Mouse (Mus musculus) embryonic facial prominence, embryonic 11.5 days (tissue): ENCODE measurements around the gene Bdkrb1. TPM values are rescaled to one million over a fixed set of nuclear protein-coding genes. Genes with fewer than 3 reads are reported as not detected.

Experiments used
- ATAC-seq: fragments of 200-750 bp; cut with Nextera tagmentation; replicated peaks from 2 replicates; pipeline ENCODE4 v1.8.0; 2017; ENCODE audit warnings: low read depth; ENCODE audit not compliant: insufficient number of reproducible peaks, low FRiP score, low TSS enrichment
- DNase-seq: peaks from one replicate; pipeline ENCODE4 v3.0.0-alpha.2; 2015; ENCODE audit warnings: low spot score
- H3K27ac ChIP-seq: fragments of 300-500 bp; sonication (generic); replicated peaks from 2 replicates; pipeline ENCODE4 v1.5.1; 2014; ENCODE audit warnings: mild to moderate bottlenecking, low read depth, low read length, control low read depth
- H3K27me3 ChIP-seq: fragments of 300-500 bp; sonication (generic); 2 replicates; pipeline ENCODE4 v1.6.1; 2014; ENCODE audit warnings: mild to moderate bottlenecking, low read length, moderate library complexity, mixed read lengths; ENCODE audit not compliant: control insufficient read depth, insufficient read depth
- H3K36me3 ChIP-seq: fragments of 300-500 bp; sonication (generic); replicated peaks from 2 replicates; pipeline ENCODE4 v1.6.1; 2014; ENCODE audit warnings: low read depth, mild to moderate bottlenecking, low read length, moderate library complexity, mixed read lengths; ENCODE audit not compliant: control insufficient read depth, insufficient read depth
- H3K4me1 ChIP-seq: fragments of 300-500 bp; sonication (generic); 2 replicates; pipeline ENCODE4 v1.6.1; 2014; ENCODE audit warnings: low read length, mixed read lengths; ENCODE audit not compliant: control insufficient read depth, insufficient read depth
- H3K4me2 ChIP-seq: fragments of 300-500 bp; sonication (generic); 2 replicates; pipeline ENCODE4 v1.6.1; 2014; ENCODE audit warnings: low read depth, mild to moderate bottlenecking, control low read depth, low read length, moderate library complexity
- H3K4me3 ChIP-seq: fragments of 300-500 bp; sonication (generic); 2 replicates; pipeline ENCODE4 v1.5.1; 2014; ENCODE audit warnings: low read depth, low read length, control low read depth
- H3K9ac ChIP-seq: fragments of 300-500 bp; sonication (generic); replicated peaks from 2 replicates; pipeline ENCODE4 v1.6.1; 2014; ENCODE audit warnings: mild to moderate bottlenecking, control low read depth, low read length
- H3K9me3 ChIP-seq: fragments of 300-500 bp; sonication (generic); replicated peaks from 2 replicates; pipeline ENCODE4 v1.6.1; 2016; ENCODE audit warnings: mild to moderate bottlenecking, low read length, inconsistent platforms, mixed read lengths; ENCODE audit not compliant: control insufficient read depth
- WGBS: fragments of 180-500 bp; shearing (Covaris S2); extraction: QIAGEN DNeasy Blood & Tissue Kit; methylation state at CpG from one replicate; pipeline ENCODE4 v1.1.7; 2014; 5-methylcytosine and 5-hydroxymethylcytosine counted together
- polyA plus RNA-seq: library from polyadenylated mRNA; unstranded; fragments of >200 nt; fragmentation: Nextera tagmentation; extraction: Ambion mirVana; gene quantifications from 2 replicates; pipeline ENCODE4 v1.2.1, GENCODE M21; 2014

The Bdkrb1 gene
- polyA plus RNA-seq, 1 experiment from 2014 or later: 0.17 TPM

DNA sequence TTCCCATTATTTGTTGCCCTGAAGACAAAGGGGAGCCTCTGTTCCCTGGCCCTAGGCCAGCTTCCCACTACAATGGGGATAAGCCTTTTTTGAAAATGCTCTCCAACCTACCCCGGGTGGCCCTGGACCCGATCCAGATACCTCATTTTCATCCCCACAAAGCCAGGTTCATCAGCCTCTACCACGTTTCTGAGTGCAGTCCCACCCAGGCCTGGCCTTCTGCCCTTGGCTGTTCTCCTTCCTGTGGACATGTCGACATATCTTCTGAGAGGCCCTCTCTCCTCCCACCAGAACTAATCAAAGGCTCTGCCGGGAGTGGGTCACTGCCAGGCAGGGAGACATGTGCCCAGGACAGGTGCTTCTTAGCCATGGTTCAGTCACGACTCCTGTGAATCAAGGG, 1.3 kb upstream of the Bdkrb1 start:
- ATAC-seq (no peak), DNase-seq (no peak)
- Histone ChIP-seq H3K36me3 (no peaks in the 10 kb centered on the region), H3K4me1 (no peaks in the 10 kb centered on the region; the same call in 1 of the 2 replicates), H3K4me3 (no peak overlapping the region), H3K4me2 (no peak overlapping the region), H3K9me3 (no peaks in the 10 kb centered on the region), H3K27me3 (no peaks in the 10 kb centered on the region), H3K9ac (no peak overlapping the region), H3K27ac (no peak overlapping the region)
- WGBS: 82% methylated on average over 6 of the region's 6 CpGs

DNA sequence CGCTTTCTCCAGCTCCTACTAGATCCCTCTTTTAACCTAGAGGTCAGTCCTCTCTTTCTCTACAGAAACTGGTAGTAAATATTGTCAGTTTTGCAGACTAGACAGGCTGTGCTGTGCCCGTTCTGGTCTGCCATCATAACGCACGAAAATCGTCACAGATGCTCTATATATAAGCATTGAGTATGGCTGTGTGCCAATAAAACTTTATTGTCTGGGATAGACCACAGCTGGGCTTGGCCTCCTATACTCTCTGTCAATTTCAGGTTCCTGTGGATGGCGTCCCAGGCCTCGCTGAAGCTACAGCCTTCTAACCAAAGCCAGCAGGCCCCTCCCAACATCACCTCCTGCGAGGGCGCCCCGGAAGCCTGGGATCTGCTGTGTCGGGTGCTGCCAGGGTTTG, 1.0 kb downstream of the Bdkrb1 start:
- H3K9me3 ChIP-seq: no peaks in the 10 kb centered on the region
- WGBS: 92% methylated on average over 11 of the region's 11 CpGs

DNA sequence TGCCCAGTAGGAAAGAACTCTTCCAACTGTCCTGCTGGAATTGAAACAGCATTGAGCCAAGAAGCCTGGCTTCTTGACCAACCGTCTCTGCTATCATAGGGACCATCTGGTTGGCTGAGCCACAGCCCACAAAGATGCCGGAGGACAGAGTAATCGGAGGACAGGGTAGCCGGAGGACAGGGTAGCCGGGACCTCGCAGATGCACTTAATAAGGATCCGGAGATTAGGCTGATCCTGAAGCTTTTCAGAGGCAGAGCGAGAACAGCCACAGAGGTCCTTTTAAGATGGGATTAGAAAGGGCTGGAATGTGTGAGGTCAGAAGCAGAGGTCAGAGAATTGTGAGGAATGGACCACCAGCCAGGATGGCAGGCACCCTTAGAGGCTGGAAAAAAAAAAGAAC, 2.3 kb downstream of the Bdkrb1 start:
- no peak for ATAC-seq
- no peak for DNase-seq
- H3K36me3 ChIP-seq: no peaks in the 10 kb centered on the region
- H3K9me3 ChIP-seq: no peaks in the 10 kb centered on the region
- no peak overlapping the region for H3K27ac ChIP-seq
- 9% methylated on average over 8 of the region's 8 CpGs for WGBS
- no peaks in the 10 kb centered on the region; the same call in 1 of the 2 replicates for H3K4me1 ChIP-seq
- H3K4me3 ChIP-seq: no peak overlapping the region
- no peak overlapping the region for H3K9ac ChIP-seq
- no peak overlapping the region for H3K4me2 ChIP-seq
- no peaks in the 10 kb centered on the region for H3K27me3 ChIP-seq

More for the DNA sequence above, 1.0 kb downstream of the Bdkrb1 start:
- Histone ChIP-seq H3K36me3 (no peaks in the 10 kb centered on the region), H3K4me3 (no peak overlapping the region), H3K27ac (no peak overlapping the region), H3K4me2 (no peak overlapping the region), H3K27me3 (no peaks in the 10 kb centered on the region), H3K4me1 (no peaks in the 10 kb centered on the region; the same call in 1 of the 2 replicates), H3K9ac (no peak overlapping the region)
- DNase-seq (no peak), ATAC-seq (no peak)

DNA sequence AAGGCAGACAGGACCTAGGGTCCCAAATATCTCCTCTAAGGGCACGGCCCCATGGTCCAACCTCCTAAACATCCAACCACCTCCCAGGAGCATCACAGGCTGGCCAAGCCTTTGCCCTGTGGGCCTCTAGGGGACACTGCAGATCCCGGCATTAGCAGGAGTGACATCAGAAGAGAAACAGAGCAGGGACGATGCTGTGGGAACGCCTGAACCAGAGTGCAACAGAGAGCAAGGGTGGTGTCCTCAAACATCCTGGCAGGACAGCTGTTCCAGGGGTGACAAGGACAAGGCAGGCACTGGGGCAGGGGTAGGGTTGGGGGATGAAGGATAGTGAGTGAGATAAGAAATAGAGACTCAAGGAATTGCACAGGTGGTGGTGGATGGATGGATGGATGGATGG, 4.0 kb downstream of the Bdkrb1 start:
- no peaks in the 10 kb centered on the region for H3K9me3 ChIP-seq
- 78% methylated on average over 4 of the region's 4 CpGs for WGBS
- ATAC-seq (no peak), DNase-seq (no peak)
- no peak overlapping the region for H3K9ac ChIP-seq
- no peak overlapping the region for H3K4me2 ChIP-seq
- H3K36me3 ChIP-seq: no peaks in the 10 kb centered on the region
- no peaks in the 10 kb centered on the region; the same call in 1 of the 2 replicates for H3K4me1 ChIP-seq
- H3K27me3 ChIP-seq: no peaks in the 10 kb centered on the region
- H3K4me3 ChIP-seq: no peak overlapping the region
- no peak overlapping the region for H3K27ac ChIP-seq

DNA sequence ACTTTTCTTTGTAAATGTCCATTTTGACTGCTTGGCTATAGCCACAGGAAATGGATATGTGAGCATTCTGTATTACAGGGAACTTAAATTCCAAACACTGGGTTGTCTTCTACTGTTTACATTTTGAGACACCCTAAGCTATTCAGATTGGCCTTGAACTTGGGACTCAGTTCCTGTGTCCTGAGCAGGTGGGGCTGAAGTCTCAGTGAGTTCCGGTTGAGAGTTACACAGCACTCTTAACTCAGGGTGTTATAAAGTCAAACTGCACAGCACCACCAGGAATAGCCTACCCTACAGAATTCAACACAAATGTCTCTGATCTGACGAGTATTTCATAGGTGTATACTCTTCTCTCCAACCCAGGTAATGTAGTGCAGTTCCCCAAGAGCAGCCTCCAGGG, 8.2 kb downstream of the Bdkrb1 start:
- no peak overlapping the region for H3K4me2 ChIP-seq
- no peaks in the 10 kb centered on the region for H3K4me1 ChIP-seq
- ATAC-seq: no peak
- DNase-seq: no peak
- H3K4me3 ChIP-seq: no peak overlapping the region
- H3K36me3 ChIP-seq: no peaks in the 10 kb centered on the region
- H3K27me3 ChIP-seq: no peaks in the 10 kb centered on the region
- no peaks in the 10 kb centered on the region for H3K9me3 ChIP-seq
- no peak overlapping the region for H3K27ac ChIP-seq
- 93% methylated on average over 2 of the region's 2 CpGs for WGBS
- no peak overlapping the region for H3K9ac ChIP-seq

DNA sequence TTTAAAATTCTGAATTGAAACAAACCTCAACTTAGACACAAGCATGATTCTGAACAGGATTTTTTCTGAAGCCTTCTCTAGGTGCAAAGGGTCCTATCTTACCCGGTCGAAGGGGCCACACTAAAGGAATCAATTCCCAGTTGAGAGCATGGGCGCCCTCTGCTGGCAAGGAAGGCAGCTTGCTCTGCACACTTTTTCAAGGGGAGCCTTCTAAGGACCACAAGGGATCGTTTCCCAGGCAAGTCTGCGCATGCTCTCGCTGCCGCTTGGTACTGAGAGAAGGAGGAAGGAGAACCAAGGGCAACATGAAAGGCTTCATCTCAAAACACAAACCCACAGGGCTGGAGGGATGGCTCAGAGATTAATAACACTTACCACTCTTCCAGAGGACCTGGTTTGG, 8.9 kb downstream of the Bdkrb1 start:
- Histone ChIP-seq H3K27ac (no peak overlapping the region), H3K4me3 (no peak overlapping the region), H3K9me3 (no peaks in the 10 kb centered on the region), H3K9ac (no peak overlapping the region), H3K36me3 (no peaks in the 10 kb centered on the region; the same call in 1 of the 2 replicates), H3K27me3 (no peaks in the 10 kb centered on the region), H3K4me2 (no peak overlapping the region), H3K4me1 (no peaks in the 10 kb centered on the region)
- 0 out of 2 replicates have a peak, but pooled peaks have one; percentile 37 for ATAC-seq
- peak; percentile 90 for DNase-seq
- 17% methylated on average over 7 of the region's 7 CpGs for WGBS

DNA sequence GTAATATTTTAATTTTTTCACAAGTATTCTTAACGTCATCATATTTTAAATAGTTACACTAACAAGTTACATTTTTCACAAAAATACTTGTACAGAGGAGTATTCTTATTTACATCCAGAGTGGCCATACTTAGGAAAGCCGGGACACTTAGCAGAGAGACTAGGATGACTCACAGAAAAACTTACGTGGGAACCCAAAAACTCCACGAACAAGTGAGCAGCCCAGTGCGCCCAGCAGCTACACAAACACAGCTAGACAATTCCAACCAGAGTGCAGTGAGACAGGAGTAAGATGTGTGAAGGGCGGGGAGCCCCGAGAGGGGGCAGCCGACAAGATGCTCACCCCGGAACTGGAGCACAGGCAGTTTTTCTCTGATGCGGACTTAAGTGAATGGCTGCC, 10.7 kb downstream of the Bdkrb1 start:
- H3K9me3 ChIP-seq: no peaks in the 10 kb centered on the region
- no peaks in the 10 kb centered on the region; the same call in 1 of the 2 replicates for H3K36me3 ChIP-seq
- H3K27ac ChIP-seq: no peak overlapping the region
- ATAC-seq: no peak
- H3K4me2 ChIP-seq: no peak overlapping the region
- no peak overlapping the region for H3K9ac ChIP-seq
- no peaks in the 10 kb centered on the region for H3K4me1 ChIP-seq
- no peak overlapping the region for H3K4me3 ChIP-seq
- no peaks in the 10 kb centered on the region for H3K27me3 ChIP-seq
- no peak for DNase-seq
- 86% methylated on average over 10 of the region's 10 CpGs for WGBS

DNA sequence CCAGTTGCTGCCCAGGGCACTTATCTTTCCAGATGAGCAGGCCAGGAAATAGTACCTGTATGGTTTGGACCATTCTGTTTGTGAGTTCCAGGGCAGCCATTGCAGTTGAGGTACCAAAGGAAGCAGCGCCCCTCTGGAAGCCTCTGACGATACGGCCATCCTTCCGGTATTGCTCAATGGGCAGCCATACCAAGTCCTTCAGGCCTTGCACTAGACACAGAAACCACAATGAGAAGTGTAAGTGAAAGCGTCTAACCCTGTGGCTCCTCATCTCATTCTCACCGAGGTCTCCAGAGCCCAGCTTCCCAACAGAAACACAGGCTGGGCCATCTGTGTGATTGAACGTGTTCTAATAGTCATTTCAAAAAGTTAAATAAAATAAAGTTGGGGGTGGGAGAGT, 19.2 kb downstream of the Bdkrb1 start:
- H3K4me2 ChIP-seq: no peak overlapping the region
- H3K4me1 ChIP-seq: no peaks in the 10 kb centered on the region
- no peak for DNase-seq
- no peak overlapping the region for H3K9ac ChIP-seq
- peaks cover 8% of the 10 kb centered on the region for H3K36me3 ChIP-seq
- no peak for ATAC-seq
- H3K4me3 ChIP-seq: no peak overlapping the region
- WGBS: 95% methylated on average over 7 of the region's 7 CpGs
- H3K9me3 ChIP-seq: no peaks in the 10 kb centered on the region
- H3K27me3 ChIP-seq: no peaks in the 10 kb centered on the region
- H3K27ac ChIP-seq: no peak overlapping the region
